ENCODE assay signal across 7 mouse cellular contexts in the genomic region with DNA sequence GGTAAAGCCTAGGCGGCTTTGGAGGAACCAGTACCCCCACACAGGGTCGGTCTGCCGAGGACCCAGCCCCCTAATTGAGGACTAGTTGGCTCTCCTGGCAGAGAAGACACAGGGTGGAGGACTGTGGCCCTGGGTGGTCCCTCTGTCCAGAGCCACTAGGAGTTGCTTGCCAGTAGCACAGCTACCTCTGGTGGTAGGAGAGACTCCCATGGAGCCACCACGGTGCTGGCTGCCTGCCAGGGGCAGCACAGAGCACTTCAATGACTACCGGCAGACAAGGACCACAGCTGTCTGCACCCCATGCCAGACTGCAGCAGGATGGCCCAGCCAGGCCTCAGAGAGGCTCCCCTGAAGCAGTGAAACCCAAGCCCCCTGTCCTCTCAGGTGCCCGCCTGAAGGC. TPM values are rescaled to one million over a fixed set of nuclear protein-coding genes. Genes with fewer than 3 reads are reported as not detected.
A peak's percentile ranks its signal among the peaks of the same experiment; 100 is the strongest.
DNase-seq lines count a peak whose midpoint lies in the region; ATAC-seq lines count a peak whose summit lies in the region.

No protein-coding gene starts in this region.

- no peaks in the 10 kb centered on the region for H3K36me3 ChIP-seq in intestine, embryonic 16.5 days (ENCODE audit: control insufficient read depth, insufficient read depth, low read length)
- H3K36me3 ChIP-seq in lung, embryonic 15.5 days, result no peaks in the 10 kb centered on the region

- peak; percentile 15 for DNase-seq in urinary bladder, postnatal 25 days (ENCODE audit: low spot score)
- DNase-seq in urinary bladder, adult 2 months (ENCODE audit: low spot score), result no peak
- DNase-seq in heart, adult 11 months, result peak; percentile 96
- peak; percentile 81 for DNase-seq in skeletal muscle tissue, adult 2 months (ENCODE audit: low read depth, low spot score)

- no peaks in the 10 kb centered on the region for H3K9me3 ChIP-seq in intestine, embryonic 16.5 days (ENCODE audit: control insufficient read depth, low read length)
- H3K9me3 ChIP-seq in lung, embryonic 15.5 days, result no peaks in the 10 kb centered on the region

- ATAC-seq in common myeloid progenitor, adult 5-6 weeks (replicated peaks; ENCODE audit: low read depth, poor library complexity, severe bottlenecking), result peak; percentile 56
- ATAC-seq in intestine, embryonic 16.5 days, result peak; percentile 63
- peak; percentile 60 for ATAC-seq in lung, embryonic 15.5 days (ENCODE audit: borderline replicate concordance, extremely low read depth, low FRiP score, low TSS enrichment)

- no peak overlapping the region for H3K9ac ChIP-seq in intestine, embryonic 16.5 days (ENCODE audit: low read depth, low read length)
- H3K9ac ChIP-seq in lung, embryonic 15.5 days, result no peak overlapping the region

- no peak overlapping the region for H3K4me3 ChIP-seq in intestine, embryonic 16.5 days (ENCODE audit: low read length)
- H3K4me3 ChIP-seq in lung, embryonic 15.5 days, result no peak overlapping the region

- 31% methylated on average over 6 of the region's 6 CpGs for WGBS in intestine, embryonic 16.5 days
- 23% methylated on average over 6 of the region's 6 CpGs for WGBS in lung, embryonic 15.5 days

- H3K4me1 ChIP-seq in intestine, embryonic 16.5 days (ENCODE audit: control insufficient read depth, insufficient read depth, low read length), result peaks cover 8% of the 10 kb centered on the region
- H3K4me1 ChIP-seq in lung, embryonic 15.5 days, result peaks cover 22% of the 10 kb centered on the region

- H3K4me2 ChIP-seq in intestine, embryonic 16.5 days (ENCODE audit: low read depth, low read length), result no peak overlapping the region
- no peak overlapping the region for H3K4me2 ChIP-seq in lung, embryonic 15.5 days

- no peak overlapping the region for H3K27ac ChIP-seq in intestine, embryonic 16.5 days (ENCODE audit: low read length)
- no peak overlapping the region for H3K27ac ChIP-seq in lung, embryonic 15.5 days

- no peaks in the 10 kb centered on the region for H3K27me3 ChIP-seq in intestine, embryonic 16.5 days (replicated peaks; ENCODE audit: control insufficient read depth, insufficient read depth, low read length)
- H3K27me3 ChIP-seq in lung, embryonic 15.5 days, result no peaks in the 10 kb centered on the region

RNA-seq across cellular contexts. Expression of a gene that starts 15.2 kb away (rescaled TPM):
- polyA plus RNA-seq in urinary bladder, adult 2 months (2012; rRNA removed), result 48.1 and 51.8 TPM in 2 replicates
- 20.7 and 46.4 TPM in 2 replicates for total RNA-seq in common myeloid progenitor, adult 5-6 weeks (2017)
- 26.6 and 29.2 TPM in 2 replicates for polyA plus RNA-seq in intestine, embryonic 16.5 days (2015; fragmentation: Nextera tagmentation; extraction: Ambion mirVana)
- polyA plus RNA-seq in lung, embryonic 15.5 days (2015; fragmentation: Nextera tagmentation; extraction: Ambion mirVana), result 36.7 and 42.9 TPM in 2 replicates

RNA-seq across cellular contexts. Expression of a gene that starts 48.3 kb away (rescaled TPM):
- polyA plus RNA-seq in urinary bladder, adult 2 months (2012; rRNA removed), result 23.2 and 24.2 TPM in 2 replicates
- 0.55 TPM in 1 of 2 replicates, not detected in the other for total RNA-seq in common myeloid progenitor, adult 5-6 weeks (2017)
- polyA plus RNA-seq in intestine, embryonic 16.5 days (2015; fragmentation: Nextera tagmentation; extraction: Ambion mirVana), result 32.0 and 35.6 TPM in 2 replicates
- 47.1 and 49.3 TPM in 2 replicates for polyA plus RNA-seq in lung, embryonic 15.5 days (2015; fragmentation: Nextera tagmentation; extraction: Ambion mirVana)
